Mouse (Mus musculus) brain, embryonic 14.5 days (tissue): ENCODE data around the gene Axin2.

Experiments used
- CTCF ChIP-seq: fragments of 200-500 bp; IDR thresholded peaks from 2 replicates; pipeline ENCODE4 v1.5.1; 2012; ENCODE audit warnings: inconsistent platforms, mild to moderate bottlenecking, moderate library complexity, borderline replicate concordance; ENCODE audit not compliant: insufficient read depth, insufficient read length; ENCODE audit errors: extremely low read depth
- POLR2A ChIP-seq: fragments of 200-500 bp; IDR thresholded peaks from 2 replicates; pipeline ENCODE4 v1.6.1; 2012; ENCODE audit warnings: mild to moderate bottlenecking, inconsistent platforms, borderline replicate concordance; ENCODE audit not compliant: poor library complexity, insufficient read depth, insufficient read length, severe bottlenecking; ENCODE audit errors: extremely low read depth

GRCm38 (mm10) chr11:108975583-108975982 is 55.4 kb downstream of the Axin2 start:
- TF ChIP-seq CTCF (no peak), POLR2A (no peak)
